Mouse (Mus musculus): ENCODE results near the gene Gm525.
"Not testable (repeated sequence)": the region's sequence is repeated elsewhere in the genome, so short reads cannot be mapped to it uniquely, and the experiment has no call there.

The Gm525 gene

GRCm38 (mm10) chr11:89073541-89073940 is at the start of gene Gm525:
TSS of gene Gm525 (plus strand) at chr11:89073841.
- DNase-seq: no peak

- peak; percentile 93 for DNase-seq
Measured at GRCm38 (mm10) chr11:89024181-89024881, 49.3 kb upstream of the Gm525 start.

- peak; percentile 53 for DNase-seq
Measured at GRCm38 (mm10) chr11:89025603-89026002, 48.0 kb upstream of the Gm525 start.

- no peak for DNase-seq
Measured at GRCm38 (mm10) chr11:89026117-89026516, 47.5 kb upstream of the Gm525 start.

GRCm38 (mm10) chr11:89027955-89028361 is 45.7 kb upstream of the Gm525 start:
- peak; percentile 48 for DNase-seq

GRCm38 (mm10) chr11:89028871-89029405 is 44.7 kb upstream of the Gm525 start:
- peak; percentile 51 for DNase-seq

GRCm38 (mm10) chr11:89030552-89030951 is 43.1 kb upstream of the Gm525 start:
- no peak for DNase-seq

GRCm38 (mm10) chr11:89031189-89031588 is 42.5 kb upstream of the Gm525 start:
- DNase-seq: no peak

- DNase-seq: no peak
Measured at GRCm38 (mm10) chr11:89034592-89034991, 39.0 kb upstream of the Gm525 start.

- no peak for DNase-seq
Measured at GRCm38 (mm10) chr11:89035552-89035951, 38.1 kb upstream of the Gm525 start.

GRCm38 (mm10) chr11:89038496-89038895 is 35.1 kb upstream of the Gm525 start:
- DNase-seq: no peak

GRCm38 (mm10) chr11:89039325-89039724 is 34.3 kb upstream of the Gm525 start:
- peak; percentile 69 for DNase-seq

- DNase-seq: not testable (repeated sequence)
Measured at GRCm38 (mm10) chr11:89041073-89041472, 32.6 kb upstream of the Gm525 start.

- DNase-seq: no peak
Measured at GRCm38 (mm10) chr11:89043046-89043445, 30.6 kb upstream of the Gm525 start.

GRCm38 (mm10) chr11:89045501-89045900 is 28.1 kb upstream of the Gm525 start:
- not testable (repeated sequence) for DNase-seq

- no peak for DNase-seq
Measured at GRCm38 (mm10) chr11:89046021-89046420, 27.6 kb upstream of the Gm525 start.

GRCm38 (mm10) chr11:89051767-89052166 is 21.9 kb upstream of the Gm525 start:
- no peak for DNase-seq

- no peak for DNase-seq
Measured at GRCm38 (mm10) chr11:89055931-89056690, 17.5 kb upstream of the Gm525 start.

GRCm38 (mm10) chr11:89058515-89059270 is 14.9 kb upstream of the Gm525 start:
- peak; percentile 48 for DNase-seq

- DNase-seq: peak; percentile 41
Measured at GRCm38 (mm10) chr11:89059919-89060422, 13.7 kb upstream of the Gm525 start.

GRCm38 (mm10) chr11:89060423-89061089 is 13.1 kb upstream of the Gm525 start:
- peak; percentile 96 for DNase-seq

GRCm38 (mm10) chr11:89061362-89061761 is 12.3 kb upstream of the Gm525 start:
- peak; percentile 32 for DNase-seq

Measured in lung, postnatal 10 days (tissue).